19 mouse cellular contexts compared by ENCODE assay signal in genomic region chr1:141716953-141717352, GRCm38 (mm10).
A peak's percentile ranks its signal among the peaks of the same experiment; 100 is the strongest.
DNase-seq lines count a peak whose midpoint lies in the region; ATAC-seq and TF ChIP-seq lines count a peak whose summit lies in the region.
"Had no signal": no experiment of that assay in that cellular context is flagged by ENCODE, and none has a peak within 500 bp of the region (broad histone marks: within the 10 kb centered on the region; RNA-seq: fewer than 3 reads in every experiment).

No protein-coding gene starts in this region.

- no peak overlapping the region for H3K27ac ChIP-seq in forebrain, embryonic 14.5 days (ENCODE audit: low read depth, low read length)
- H3K27ac ChIP-seq in forebrain, embryonic 10.5 days: no peak overlapping the region
- no peak overlapping the region for H3K27ac ChIP-seq in midbrain, embryonic 15.5 days
- H3K27ac ChIP-seq in midbrain, postnatal 0 days (ENCODE audit: low read depth, low read length): no peak overlapping the region
- no peak overlapping the region for H3K27ac ChIP-seq in forebrain, embryonic 15.5 days (replicated peaks)
- H3K27ac ChIP-seq: embryonic facial prominence, embryonic 13.5 days; heart, embryonic 10.5 days; hindbrain, embryonic 12.5 days had no signal

- DNase-seq in forebrain, embryonic 14.5 days (ENCODE audit: low spot score): no peak
- no peak for DNase-seq in forebrain, embryonic 10.5 days (ENCODE audit: extremely low spot score, low spot score)
- no peak for DNase-seq in midbrain, postnatal 0 days (ENCODE audit: low spot score)
- no peak for DNase-seq in layer of hippocampus, adult 8-10 months (ENCODE audit: low spot score in 2 of 2)
- DNase-seq: adrenal gland, adult 2 months; adrenal gland, postnatal 25 days; cerebellum, adult 18-20 months; cerebellum, adult 9-11 months; cerebellum, postnatal 36 days; gastrocnemius, postnatal 10 days; heart, adult 18-20 months; heart, postnatal 10 days; heart, postnatal 4 days had no signal

- no peak for TF ChIP-seq CTCF in midbrain, postnatal 0 days (IDR thresholded peaks at IDR 0.05)

- H3K4me2 ChIP-seq in forebrain, embryonic 14.5 days (ENCODE audit: low read length): no peak overlapping the region
- H3K4me2 ChIP-seq in midbrain, embryonic 15.5 days: no peak overlapping the region
- H3K4me2 ChIP-seq in midbrain, postnatal 0 days (ENCODE audit: low read depth, low read length, poor library complexity, severe bottlenecking): no peak overlapping the region
- H3K4me2 ChIP-seq in forebrain, embryonic 15.5 days (replicated peaks): no peak overlapping the region
- H3K4me2 ChIP-seq: embryonic facial prominence, embryonic 13.5 days had no signal

- H3K4me3 ChIP-seq in forebrain, embryonic 14.5 days (ENCODE audit: low read depth, low read length): no peak overlapping the region
- H3K4me3 ChIP-seq in forebrain, embryonic 10.5 days: no peak overlapping the region
- H3K4me3 ChIP-seq in midbrain, embryonic 15.5 days: no peak overlapping the region
- no peak overlapping the region for H3K4me3 ChIP-seq in midbrain, postnatal 0 days (ENCODE audit: low read depth, low read length)
- H3K4me3 ChIP-seq in forebrain, embryonic 15.5 days: no peak overlapping the region
- H3K4me3 ChIP-seq: embryonic facial prominence, embryonic 13.5 days; heart, embryonic 10.5 days; hindbrain, embryonic 12.5 days had no signal

- no peak overlapping the region for H3K9ac ChIP-seq in forebrain, embryonic 14.5 days (ENCODE audit: low read length)
- no peak overlapping the region for H3K9ac ChIP-seq in midbrain, embryonic 15.5 days
- H3K9ac ChIP-seq in midbrain, postnatal 0 days (replicated peaks; ENCODE audit: low read length, poor library complexity, severe bottlenecking): no peak overlapping the region
- no peak overlapping the region for H3K9ac ChIP-seq in forebrain, embryonic 15.5 days (replicated peaks)
- H3K9ac ChIP-seq: embryonic facial prominence, embryonic 13.5 days; hindbrain, embryonic 12.5 days had no signal

- ATAC-seq in forebrain, embryonic 14.5 days: 0 out of 2 replicates have a peak, but pooled peaks have one; percentile 32
- ATAC-seq in midbrain, embryonic 15.5 days (replicated peaks): peak; percentile 56
- ATAC-seq in midbrain, postnatal 0 days (ENCODE audit: low FRiP score): no peak
- ATAC-seq in forebrain, embryonic 15.5 days (replicated peaks): peak; percentile 32; the same call in 1 of the 2 replicates

- H3K36me3 ChIP-seq in forebrain, embryonic 14.5 days (ENCODE audit: control insufficient read depth, insufficient read depth, low read length): no peaks in the 10 kb centered on the region
- H3K36me3 ChIP-seq in forebrain, embryonic 10.5 days (replicated peaks): no peaks in the 10 kb centered on the region
- H3K36me3 ChIP-seq in midbrain, embryonic 15.5 days (replicated peaks): no peaks in the 10 kb centered on the region
- no peaks in the 10 kb centered on the region for H3K36me3 ChIP-seq in midbrain, postnatal 0 days (ENCODE audit: insufficient read depth, low read length)
- H3K36me3 ChIP-seq in forebrain, embryonic 15.5 days: no peaks in the 10 kb centered on the region
- H3K36me3 ChIP-seq: embryonic facial prominence, embryonic 13.5 days; heart, embryonic 10.5 days; hindbrain, embryonic 12.5 days had no signal

- peaks cover 5% of the 10 kb centered on the region; the same call in 1 of the 2 replicates for H3K4me1 ChIP-seq in forebrain, embryonic 14.5 days (ENCODE audit: control insufficient read depth, insufficient read depth, low read length)
- peaks cover 5% of the 10 kb centered on the region; the same call in 1 of the 2 replicates for H3K4me1 ChIP-seq in forebrain, embryonic 10.5 days
- peaks cover 5% of the 10 kb centered on the region; the same call in 1 of the 2 replicates for H3K4me1 ChIP-seq in midbrain, embryonic 15.5 days
- H3K4me1 ChIP-seq in midbrain, postnatal 0 days (ENCODE audit: insufficient read depth, low read length): no peaks in the 10 kb centered on the region
- H3K4me1 ChIP-seq in forebrain, embryonic 15.5 days: peaks cover 5% of the 10 kb centered on the region; the same call in 1 of the 2 replicates
- H3K4me1 ChIP-seq: heart, embryonic 10.5 days had no signal

- no peaks in the 10 kb centered on the region for H3K27me3 ChIP-seq in forebrain, embryonic 14.5 days (replicated peaks; ENCODE audit: control insufficient read depth, insufficient read depth, low read length)
- H3K27me3 ChIP-seq in forebrain, embryonic 10.5 days (ENCODE audit: poor library complexity, severe bottlenecking): no peaks in the 10 kb centered on the region
- H3K27me3 ChIP-seq in midbrain, embryonic 15.5 days (replicated peaks): no peaks in the 10 kb centered on the region
- H3K27me3 ChIP-seq in midbrain, postnatal 0 days (ENCODE audit: insufficient read depth, low read length): no peaks in the 10 kb centered on the region
- H3K27me3 ChIP-seq in forebrain, embryonic 15.5 days: no peaks in the 10 kb centered on the region
- H3K27me3 ChIP-seq: CH12.LX; embryonic facial prominence, embryonic 13.5 days; hindbrain, embryonic 12.5 days had no signal

- H3K9me3 ChIP-seq in forebrain, embryonic 14.5 days (replicated peaks; ENCODE audit: control insufficient read depth, low read length): no peaks in the 10 kb centered on the region
- H3K9me3 ChIP-seq in forebrain, embryonic 10.5 days: no peaks in the 10 kb centered on the region
- H3K9me3 ChIP-seq in midbrain, embryonic 15.5 days: no peaks in the 10 kb centered on the region
- no peaks in the 10 kb centered on the region for H3K9me3 ChIP-seq in midbrain, postnatal 0 days (ENCODE audit: low read length)
- H3K9me3 ChIP-seq in forebrain, embryonic 15.5 days: no peaks in the 10 kb centered on the region
- H3K9me3 ChIP-seq: embryonic facial prominence, embryonic 13.5 days; heart, embryonic 10.5 days; hindbrain, embryonic 12.5 days had no signal
